Mouse (Mus musculus) heart, postnatal 0 days (tissue): ENCODE data around the gene Micu2. TPM values are rescaled to one million over a fixed set of nuclear protein-coding genes. Genes with fewer than 3 reads are reported as not detected.
A peak's percentile ranks its signal among the peaks of the same experiment; 100 is the strongest.

Experiments
- ATAC-seq: fragments of 200-750 bp; cut with Nextera tagmentation; 2 replicates; pipeline ENCODE4 v1.8.0; 2017; ENCODE audit warnings: low read depth, moderate number of reproducible peaks, moderate library complexity; ENCODE audit not compliant: insufficient read depth
- DNase-seq: peaks from one replicate; pipeline ENCODE4 v3.0.0-alpha.2; 2016; ENCODE audit warnings: low spot score
- H3K27ac ChIP-seq: fragments of 300-500 bp; sonication (generic); 2 replicates; pipeline ENCODE4 v1.5.1; 2014; ENCODE audit warnings: low read depth, mild to moderate bottlenecking
- H3K27me3 ChIP-seq: fragments of 300-500 bp; sonication (generic); 2 replicates; pipeline ENCODE4 v1.6.1; 2014; ENCODE audit warnings: low read length, mixed read lengths; ENCODE audit not compliant: control insufficient read depth, insufficient read depth
- H3K36me3 ChIP-seq: fragments of 300-500 bp; sonication (generic); replicated peaks from 2 replicates; pipeline ENCODE4 v1.6.1; 2014; ENCODE audit warnings: low read length, mixed read lengths; ENCODE audit not compliant: control insufficient read depth, insufficient read depth
- H3K4me1 ChIP-seq: fragments of 300-500 bp; sonication (generic); 2 replicates; pipeline ENCODE4 v1.6.1; 2014; ENCODE audit warnings: antibody characterized with exemption; ENCODE audit not compliant: control insufficient read depth, insufficient read depth
- H3K4me2 ChIP-seq: fragments of 300-500 bp; sonication (generic); 2 replicates; pipeline ENCODE4 v1.6.1; 2014; ENCODE audit warnings: low read depth, mild to moderate bottlenecking, low read length, moderate library complexity
- H3K4me3 ChIP-seq: fragments of 300-500 bp; sonication (generic); 2 replicates; pipeline ENCODE4 v1.5.1; 2014; ENCODE audit warnings: low read depth, low read length
- H3K9ac ChIP-seq: fragments of 300-500 bp; sonication (generic); replicated peaks from 2 replicates; pipeline ENCODE4 v1.6.1; 2014; ENCODE audit warnings: low read depth, low read length, mixed read lengths
- H3K9me3 ChIP-seq: fragments of 300-500 bp; sonication (generic); replicated peaks from 2 replicates; pipeline ENCODE4 v1.6.1; 2016; ENCODE audit warnings: low read length; ENCODE audit not compliant: control insufficient read depth
- CTCF ChIP-seq: IDR thresholded peaks from 2 replicates; pipeline ENCODE4 v1.5.1; 2016; ENCODE audit warnings: antibody characterized with exemption, control low read depth, low read depth
- EP300 ChIP-seq: IDR thresholded peaks from 2 replicates; pipeline ENCODE4 v1.6.1; 2016; ENCODE audit warnings: antibody characterized with exemption, low read depth
- WGBS: fragments of 180-500 bp; shearing (Covaris S2); extraction: QIAGEN DNeasy Blood & Tissue Kit; methylation state at CpG from one replicate; pipeline ENCODE4 v1.1.7; 2014; 5-methylcytosine and 5-hydroxymethylcytosine counted together
- polyA plus RNA-seq: library from polyadenylated mRNA; unstranded; fragments of >200 nt; fragmentation: Nextera tagmentation; extraction: Ambion mirVana; gene quantifications from 2 replicates; pipeline ENCODE4 v1.2.1, GENCODE M21; 2015
- total RNA-seq: library from RNA; depleted of rRNA; stranded (reverse); fragments of >200 nt; gene quantifications from 2 replicates; pipeline ENCODE4 v1.2.3, GENCODE M21; 2014; ENCODE audit warnings: low replicate concordance

Gene Micu2
- total and polyA plus RNA-seq, 2 experiments from 2014 or later, result 48.0 to 70.7 TPM

DNA sequence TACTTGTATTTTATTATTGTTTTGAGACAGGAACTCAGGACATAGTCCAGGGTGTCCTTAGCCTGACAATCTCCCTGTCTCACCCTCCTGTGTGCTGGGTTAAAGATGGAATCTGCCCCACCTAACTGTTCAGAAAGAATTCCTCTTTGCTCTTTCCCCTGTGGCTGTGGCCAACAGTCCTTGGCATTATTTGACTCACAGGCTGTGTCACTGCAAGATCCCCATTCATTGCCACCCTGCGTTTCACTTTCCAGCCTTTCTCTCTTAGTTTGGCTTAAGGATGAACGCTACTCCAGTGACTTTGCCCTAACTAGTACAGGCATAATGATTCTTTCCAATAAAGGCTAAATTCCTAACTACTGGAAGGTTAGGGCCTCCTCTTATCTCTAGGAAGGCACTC, 104.7 kb downstream of the Micu2 start:
- no peak overlapping the region for H3K4me3 ChIP-seq
- no peaks in the 10 kb centered on the region for H3K4me1 ChIP-seq
- WGBS, result 85% methylated on average over 2 of the region's 2 CpGs
- H3K9ac ChIP-seq, result no peak overlapping the region
- no peak for DNase-seq
- H3K9me3 ChIP-seq, result no peaks in the 10 kb centered on the region
- no peak for ATAC-seq
- no peaks in the 10 kb centered on the region for H3K27me3 ChIP-seq
- no peak overlapping the region for H3K4me2 ChIP-seq
- TF ChIP-seq CTCF (no peak), EP300 (no peak)
- H3K27ac ChIP-seq, result no peak overlapping the region
- H3K36me3 ChIP-seq, result no peaks in the 10 kb centered on the region

DNA sequence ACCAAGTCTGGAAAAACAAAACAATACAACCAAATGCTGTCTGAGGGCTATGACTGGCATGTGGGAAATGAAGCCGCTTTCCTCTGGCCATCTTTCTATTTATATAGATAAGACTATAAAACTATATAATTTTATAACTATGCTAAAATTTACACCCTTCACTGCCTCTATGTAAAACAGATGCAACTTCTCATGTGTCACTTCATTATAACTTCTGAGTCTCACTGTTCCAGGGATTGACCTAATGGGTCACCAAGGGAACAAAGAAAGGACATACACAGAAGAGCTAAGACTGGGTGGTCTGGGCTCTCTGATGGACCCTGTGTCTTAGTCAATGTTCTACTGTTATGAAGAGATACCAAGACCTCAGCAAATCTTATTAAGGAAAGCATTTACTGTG, 106.1 kb downstream of the Micu2 start:
- Histone ChIP-seq H3K9me3 (no peaks in the 10 kb centered on the region), H3K4me1 (peaks cover 3% of the 10 kb centered on the region; the same call in 1 of the 2 replicates), H3K9ac (no peak overlapping the region), H3K27me3 (no peaks in the 10 kb centered on the region), H3K4me3 (no peak overlapping the region), H3K4me2 (no peak overlapping the region), H3K36me3 (no peaks in the 10 kb centered on the region), H3K27ac (no peak overlapping the region)
- ATAC-seq (no peak), DNase-seq (no peak)
- WGBS, result 89% methylated on average over 1 of the region's 1 CpGs
- TF ChIP-seq EP300, result no peak

DNA sequence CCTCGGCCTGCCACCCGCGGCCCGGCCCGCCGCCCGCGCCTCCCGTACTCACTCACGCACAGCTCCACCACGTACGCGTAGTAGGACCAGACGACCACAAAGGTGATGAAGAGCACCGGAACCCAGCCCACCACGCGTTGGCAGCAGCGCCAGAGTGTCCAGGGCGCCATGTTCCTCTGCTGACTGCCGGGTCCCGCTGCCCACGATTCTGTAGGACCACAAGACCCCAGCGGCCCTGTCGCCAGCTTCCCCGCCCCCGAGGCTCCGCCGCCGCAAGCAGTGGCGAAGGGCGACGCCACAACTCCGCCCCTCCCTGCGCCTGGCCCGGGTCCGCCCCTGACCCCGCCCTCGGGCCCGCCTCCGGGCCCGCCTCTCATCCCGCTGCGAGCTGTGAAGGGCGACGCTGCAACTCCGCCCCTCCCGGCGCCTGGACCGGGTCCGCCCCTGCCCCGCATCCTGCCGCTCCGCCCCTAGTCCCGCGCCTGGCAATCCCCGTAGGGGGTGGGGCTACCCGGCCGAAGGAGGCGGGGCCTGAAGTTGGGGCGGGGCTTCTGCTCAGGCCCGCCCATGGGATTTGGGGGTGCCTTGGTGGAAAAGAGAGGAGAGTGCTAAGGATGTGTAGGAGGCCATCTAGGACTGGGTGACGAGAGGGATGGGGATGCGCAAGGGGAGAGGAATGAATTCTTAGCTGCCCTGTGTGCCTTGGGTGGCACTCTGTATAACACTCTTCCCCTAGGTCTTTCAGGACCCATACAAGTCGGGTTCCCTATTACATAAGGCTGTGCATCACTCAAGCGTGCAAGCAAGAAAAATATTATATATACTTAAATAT, 108.8 kb downstream of the Micu2 start, which contains the start of gene Zdhhc20:
Zdhhc20 (minus strand) TSS at position 266 of the 832 bp plus-strand sequence.
- Histone ChIP-seq H3K27me3 (no peaks in the 10 kb centered on the region), H3K4me3 (peak within 1 kb of the TSS; percentile 90), H3K9ac (peak within 1 kb of the TSS; percentile 97), H3K4me1 (peaks cover 7% of the 10 kb centered on the region), H3K4me2 (peak within 1 kb of the TSS; percentile 90), H3K9me3 (no peaks in the 10 kb centered on the region), H3K36me3 (no peaks in the 10 kb centered on the region), H3K27ac (peak within 1 kb of the TSS; percentile 94)
- DNase-seq, result peak; percentile 93
- ATAC-seq, result peak; percentile 98
- no peak for TF ChIP-seq EP300
- no peak for TF ChIP-seq CTCF
- WGBS, result 4% methylated on average over 51 of the region's 65 CpGs

DNA sequence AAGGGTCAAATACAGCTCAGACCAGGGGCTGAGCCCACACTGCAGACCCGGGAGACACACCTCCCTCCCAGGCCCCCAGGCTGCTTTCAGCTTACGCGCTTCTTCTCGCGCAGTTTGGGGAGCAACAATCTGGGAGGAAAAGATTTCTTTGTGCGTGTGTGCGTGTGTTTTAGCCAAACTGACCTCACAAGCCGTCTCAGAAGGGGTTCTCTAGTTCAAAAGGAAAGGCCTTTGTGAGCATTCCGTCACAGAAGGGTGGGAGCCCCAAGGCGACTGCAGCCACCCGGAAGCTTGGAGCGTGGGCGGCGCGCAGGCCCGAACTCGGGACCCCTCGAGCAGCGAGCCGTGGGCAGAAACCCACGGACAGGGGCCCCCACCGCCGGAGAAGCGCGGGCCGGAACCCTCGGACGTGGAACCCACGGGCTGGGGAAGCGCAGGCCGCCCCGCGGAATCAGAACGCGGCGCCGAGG, 109.5 kb downstream of the Micu2 start:
- peak; percentile 36 for DNase-seq
- peak; percentile 9 for ATAC-seq

DNA sequence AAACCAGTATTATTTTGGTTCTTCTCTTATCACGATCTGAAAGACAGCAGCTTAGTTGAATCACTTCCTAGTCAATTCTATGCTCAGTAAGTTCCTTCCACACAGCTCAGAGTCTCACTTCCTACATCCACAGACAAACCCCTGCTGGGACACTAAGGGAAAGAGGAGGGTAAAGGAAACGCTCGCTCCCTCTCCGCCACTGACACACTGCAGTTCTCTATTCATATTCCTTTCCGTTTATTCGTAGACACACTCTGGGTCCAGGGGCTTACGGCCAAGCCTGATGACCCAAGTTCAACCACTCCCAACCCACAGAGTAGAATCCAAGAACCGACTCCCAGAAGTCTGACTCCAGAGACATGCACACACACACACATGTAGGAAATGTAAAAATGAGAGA, 111.9 kb downstream of the Micu2 start:
- peak overlapping the region; percentile 70 for H3K27ac ChIP-seq
- H3K9me3 ChIP-seq, result no peaks in the 10 kb centered on the region
- peak overlapping the region; percentile 23 for H3K4me2 ChIP-seq
- H3K27me3 ChIP-seq, result no peaks in the 10 kb centered on the region
- no peak overlapping the region for H3K4me3 ChIP-seq
- TF ChIP-seq EP300 (no peak), CTCF (no peak)
- H3K9ac ChIP-seq, result no peak overlapping the region; the same call in 1 of the 2 replicates
- H3K4me1 ChIP-seq, result peaks cover 13% of the 10 kb centered on the region
- ATAC-seq, result no peak
- 47% methylated on average over 8 of the region's 8 CpGs for WGBS
- peak; percentile 31 for DNase-seq
- H3K36me3 ChIP-seq, result no peaks in the 10 kb centered on the region

More for the DNA sequence above, 109.5 kb downstream of the Micu2 start:
- no peaks in the 10 kb centered on the region for H3K27me3 ChIP-seq
- H3K4me2 ChIP-seq, result peak overlapping the region; percentile 90
- H3K9ac ChIP-seq, result peak overlapping the region; percentile 97
- under 1% methylated on average over 34 of the region's 37 CpGs for WGBS
- H3K9me3 ChIP-seq, result no peaks in the 10 kb centered on the region
- peaks cover 7% of the 10 kb centered on the region for H3K4me1 ChIP-seq
- peak overlapping the region; percentile 90 for H3K4me3 ChIP-seq
- no peaks in the 10 kb centered on the region for H3K36me3 ChIP-seq
- peak overlapping the region; percentile 94 for H3K27ac ChIP-seq
- TF ChIP-seq EP300, result no peak
- TF ChIP-seq CTCF, result no peak
